In genomic region chr5:91559711-91560110, GRCm38 (mm10) we compare ENCODE assay signal across 17 mouse cellular contexts. TPM values are rescaled to one million over a fixed set of nuclear protein-coding genes. Genes with fewer than 3 reads are reported as not detected.
DNase-seq lines count a peak whose midpoint lies in the region; ATAC-seq and TF ChIP-seq lines count a peak whose summit lies in the region.
"Had no signal": no experiment of that assay in that cellular context is flagged by ENCODE, and none has a peak within 500 bp of the region (broad histone marks: within the 10 kb centered on the region; RNA-seq: fewer than 3 reads in every experiment).

No protein-coding gene starts in this region.

- TF ChIP-seq POLR2A in cerebellum, adult 2 months (IDR thresholded peaks at IDR 0.05; ENCODE audit: borderline replicate concordance, insufficient read depth, low read length) = no peak

- H3K4me2 ChIP-seq in intestine, embryonic 16.5 days (ENCODE audit: low read depth, low read length) = no peak overlapping the region
- H3K4me2 ChIP-seq: embryonic facial prominence, embryonic 13.5 days; heart, embryonic 13.5 days; hindbrain, embryonic 12.5 days; intestine, embryonic 15.5 days had no signal

- no peak overlapping the region for H3K9ac ChIP-seq in intestine, embryonic 16.5 days (ENCODE audit: low read depth, low read length)
- H3K9ac ChIP-seq: embryonic facial prominence, embryonic 13.5 days; heart, embryonic 13.5 days; hindbrain, embryonic 12.5 days; intestine, embryonic 15.5 days had no signal

- 64% methylated on average over 2 of the region's 2 CpGs for WGBS in cerebellum, adult 2 months
- 58% methylated on average over 2 of the region's 2 CpGs for WGBS in intestine, embryonic 16.5 days

- no peaks in the 10 kb centered on the region for H3K27me3 ChIP-seq in cerebellum, adult 2 months (ENCODE audit: control insufficient read depth, insufficient read depth, low read length)
- no peaks in the 10 kb centered on the region for H3K27me3 ChIP-seq in intestine, embryonic 16.5 days (replicated peaks; ENCODE audit: control insufficient read depth, insufficient read depth, low read length)
- H3K27me3 ChIP-seq: embryonic facial prominence, embryonic 13.5 days; heart, embryonic 13.5 days; hindbrain, embryonic 12.5 days; intestine, embryonic 15.5 days had no signal

- H3K4me1 ChIP-seq in cerebellum, adult 2 months (ENCODE audit: control insufficient read depth, insufficient read depth, low read length) = peaks cover 6% of the 10 kb centered on the region; the same call in 1 of the 2 replicates
- peaks cover 12% of the 10 kb centered on the region; the same call in 1 of the 2 replicates for H3K4me1 ChIP-seq in intestine, embryonic 16.5 days (ENCODE audit: control insufficient read depth, insufficient read depth, low read length)
- H3K4me1 ChIP-seq: hindbrain, embryonic 12.5 days had no signal

- H3K27ac ChIP-seq in cerebellum, adult 2 months (ENCODE audit: insufficient read depth, low read length) = no peak overlapping the region
- H3K27ac ChIP-seq in layer of hippocampus, adult 2 months = peak overlapping the region; percentile 67
- no peak overlapping the region for H3K27ac ChIP-seq in intestine, embryonic 16.5 days (ENCODE audit: low read length)
- H3K27ac ChIP-seq: embryonic facial prominence, embryonic 13.5 days; heart, embryonic 13.5 days; hindbrain, embryonic 12.5 days; intestine, embryonic 15.5 days had no signal

- no peak for ATAC-seq in intestine, embryonic 16.5 days
- ATAC-seq: forebrain, embryonic 14.5 days; intestine, embryonic 15.5 days had no signal

- no peak for TF ChIP-seq CTCF in cerebellum, adult 2 months (IDR thresholded peaks at IDR 0.05; ENCODE audit: borderline replicate concordance, insufficient read depth, low read depth, low read length)
- no peak for TF ChIP-seq CTCF in layer of hippocampus, adult 2 months (conservative IDR thresholded peaks at IDR 0.05)

- no peak overlapping the region for H3K4me3 ChIP-seq in cerebellum, adult 2 months (replicated peaks; ENCODE audit: insufficient read depth, low read depth, low read length)
- H3K4me3 ChIP-seq in layer of hippocampus, adult 2 months = no peak overlapping the region
- no peak overlapping the region for H3K4me3 ChIP-seq in intestine, embryonic 16.5 days (ENCODE audit: low read length)
- H3K4me3 ChIP-seq: embryonic facial prominence, embryonic 13.5 days; gastrocnemius, adult 2 months; heart, embryonic 13.5 days; hindbrain, embryonic 12.5 days; intestine, embryonic 15.5 days had no signal

- no peaks in the 10 kb centered on the region for H3K9me3 ChIP-seq in intestine, embryonic 16.5 days (ENCODE audit: control insufficient read depth, low read length)
- H3K9me3 ChIP-seq: embryonic facial prominence, embryonic 13.5 days; hindbrain, embryonic 12.5 days; intestine, embryonic 15.5 days had no signal

- no peaks in the 10 kb centered on the region for H3K36me3 ChIP-seq in intestine, embryonic 16.5 days (ENCODE audit: control insufficient read depth, insufficient read depth, low read length)
- H3K36me3 ChIP-seq: embryonic facial prominence, embryonic 13.5 days; heart, embryonic 13.5 days; hindbrain, embryonic 12.5 days; intestine, embryonic 15.5 days had no signal

- peak; percentile 19 to 20 for DNase-seq in cerebellum, postnatal 14 days
- no peak for DNase-seq in cerebellum, adult 2 months
- no peak for DNase-seq in layer of hippocampus, adult 2 months (ENCODE audit: low spot score in 2 of 2)
- DNase-seq in layer of hippocampus, postnatal 10 days (ENCODE audit: low spot score in 2 of 2) = no peak
- peak; percentile 40 for DNase-seq in adrenal gland, adult 8-10 months
- peak; percentile 66 for DNase-seq in adrenal gland, postnatal 14 days
- no peak for DNase-seq in thymus, postnatal 25 days
- DNase-seq: embryo, embryonic 11 days; gastrocnemius, postnatal 25 days; kidney, adult 2 months had no signal

RNA-seq across cellular contexts. Expression of gene Parm1, which starts 42.3 kb away (rescaled TPM):
- polyA plus RNA-seq in cerebellum, adult 2 months (2012; rRNA removed) = 18.1 and 18.3 TPM in 2 replicates
- 10 to 100 TPM; 44.7 to 48.6 TPM for total RNA-seq in layer of hippocampus, adult 2 months (2021)
- total RNA-seq in layer of hippocampus, postnatal 10 days (2021) = 10 to 100 TPM; 29.4 to 30.4 TPM
- 100 to 1,000 TPM in 2 of 4 experiments, 10 to 100 TPM in 2; 99.4 to 150 (median 100) TPM for total RNA-seq in adrenal gland, adult 8-10 months (2022)
- 57.0 and 61.0 TPM in 2 replicates for total RNA-seq in adrenal gland, postnatal 14 days (2021)
- polyA plus RNA-seq in intestine, embryonic 16.5 days (2015; fragmentation: Nextera tagmentation; extraction: Ambion mirVana) = 20.2 and 20.8 TPM in 2 replicates

Comparison
In these comparisons a context has a peak if more than half of its experiments do, and no peak if none do; other contexts are left out.
1. DNase-seq: peak in cerebellum, postnatal 14 days (2 of 2), adrenal gland, adult 8-10 months (single experiment) and adrenal gland, postnatal 14 days (single experiment); none in cerebellum, adult 2 months (0 of 2), layer of hippocampus, adult 2 months (0 of 2), layer of hippocampus, postnatal 10 days (0 of 2) and thymus, postnatal 25 days (single experiment).